Mouse (Mus musculus) heart, adult 18-20 months (tissue): Measurements from ENCODE around the gene Adcy9. TPM values are rescaled to one million over a fixed set of nuclear protein-coding genes. Genes with fewer than 3 reads are reported as not detected.
A peak's percentile ranks its signal among the peaks of the same experiment; 100 is the strongest.
"Not testable (repeated sequence)": the region's sequence is repeated elsewhere in the genome, so short reads cannot be mapped to it uniquely, and the experiment has no call there.

ENCODE experiments used
- DNase-seq, 2 experiments: peaks; one replicate each; pipeline ENCODE4 v3.0.0; 2021 to 2022; ENCODE audit warnings: mixed read lengths in 1 of 2
- total RNA-seq, 2 experiments: library from RNA; stranded (reverse); gene quantifications; 2 replicates each; pipeline ENCODE4 v1.2.3; 2021

Gene Adcy9
- total RNA-seq, 2 experiments from 2014 or later, result 21.8 to 22.3 TPM

DNA sequence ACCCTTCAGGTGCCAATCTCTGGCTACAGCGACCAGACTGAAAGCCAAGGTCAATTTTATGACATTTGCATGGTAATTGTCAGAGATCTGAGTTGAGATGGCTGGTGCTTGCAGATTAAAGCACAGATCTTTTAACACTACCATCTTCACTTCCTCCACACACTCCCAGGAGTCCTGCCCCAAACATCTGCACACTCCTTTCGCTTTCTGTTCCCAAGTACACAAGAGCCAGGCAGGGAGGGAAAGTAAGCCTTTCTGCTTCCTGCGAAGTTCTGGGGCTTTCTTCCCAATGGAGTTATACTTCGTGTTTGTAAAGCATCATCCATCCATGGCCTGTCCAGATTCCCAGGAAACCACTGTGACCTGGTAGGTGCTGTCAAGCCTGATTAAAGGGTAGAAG, 38.8 kb downstream of the Adcy9 start:
- peak; percentile 67 to 78 for DNase-seq

- no peak for DNase-seq
These were observed 41.5 kb downstream of the Adcy9 start for GRCm38 (mm10) chr16:4378788-4379187.

DNA sequence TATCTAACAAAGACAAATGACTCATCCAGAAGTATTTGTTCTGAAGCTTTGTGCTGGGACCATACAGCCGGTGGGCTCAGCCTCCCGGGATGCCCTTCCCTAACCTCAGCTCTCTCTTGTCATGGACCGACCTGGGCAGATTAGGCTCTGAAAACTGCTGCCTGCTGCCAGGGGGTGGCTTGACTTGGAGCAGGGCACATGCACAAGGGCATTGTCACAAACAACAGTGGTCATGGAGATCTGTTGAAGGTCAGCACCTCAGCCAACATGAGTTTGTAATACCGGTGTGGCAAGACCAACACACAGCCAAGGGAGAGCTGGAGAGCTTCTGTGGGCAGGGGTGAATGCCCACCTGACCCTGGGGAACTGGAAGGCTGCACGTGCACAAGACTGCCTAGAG, 42.7 kb downstream of the Adcy9 start:
- peak; percentile 42 to 49 for DNase-seq

GRCm38 (mm10) chr16:4374780-4375380, 45.4 kb downstream of the Adcy9 start:
- peak; percentile 72 to 75 for DNase-seq

GRCm38 (mm10) chr16:4374270-4374669, 46.0 kb downstream of the Adcy9 start:
- no peak for DNase-seq

- DNase-seq, result no peak
These were observed 49.3 kb downstream of the Adcy9 start for GRCm38 (mm10) chr16:4371039-4371438.

GRCm38 (mm10) chr16:4370141-4370541, 50.2 kb downstream of the Adcy9 start:
- DNase-seq, result peak; percentile 83 to 88

DNA sequence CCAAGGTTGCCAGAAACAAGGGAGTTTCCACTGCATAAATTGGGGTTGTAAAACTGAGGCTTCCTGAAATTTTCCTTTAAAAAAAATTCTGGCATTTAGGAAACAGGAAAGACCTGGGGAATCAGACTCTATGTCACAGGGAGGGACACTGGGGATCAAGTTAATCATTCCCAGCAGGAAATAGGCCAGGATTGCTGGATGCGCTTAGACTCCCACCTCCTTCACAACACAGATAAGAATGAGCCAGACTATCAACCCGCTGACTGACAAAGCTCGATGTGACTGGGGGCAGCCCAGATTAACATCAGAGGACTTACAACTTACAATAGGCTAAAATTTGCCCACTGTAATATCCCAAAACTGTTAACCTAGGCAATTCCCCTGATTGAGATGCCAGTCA, 52.4 kb downstream of the Adcy9 start:
- no peak for DNase-seq

DNA sequence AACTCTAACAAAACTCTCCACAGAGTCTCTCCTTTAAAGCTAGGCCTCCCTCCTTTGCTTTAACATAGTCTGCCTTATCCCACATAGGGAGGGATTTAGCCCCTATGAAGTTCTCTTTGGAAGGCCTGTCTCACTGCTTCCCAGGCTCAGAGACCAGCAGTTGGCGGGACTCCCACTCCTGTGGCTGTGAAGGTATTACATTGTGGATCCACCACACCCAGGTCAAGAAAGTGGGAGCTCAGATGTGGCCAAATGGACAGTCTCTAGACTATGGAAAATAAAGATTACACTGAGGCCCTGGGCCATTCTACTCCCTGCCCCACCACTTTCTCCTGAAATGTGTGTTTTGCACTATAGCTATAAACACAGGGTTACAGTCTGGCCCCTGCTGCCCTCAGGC, 53.0 kb downstream of the Adcy9 start:
- no peak for DNase-seq

DNA sequence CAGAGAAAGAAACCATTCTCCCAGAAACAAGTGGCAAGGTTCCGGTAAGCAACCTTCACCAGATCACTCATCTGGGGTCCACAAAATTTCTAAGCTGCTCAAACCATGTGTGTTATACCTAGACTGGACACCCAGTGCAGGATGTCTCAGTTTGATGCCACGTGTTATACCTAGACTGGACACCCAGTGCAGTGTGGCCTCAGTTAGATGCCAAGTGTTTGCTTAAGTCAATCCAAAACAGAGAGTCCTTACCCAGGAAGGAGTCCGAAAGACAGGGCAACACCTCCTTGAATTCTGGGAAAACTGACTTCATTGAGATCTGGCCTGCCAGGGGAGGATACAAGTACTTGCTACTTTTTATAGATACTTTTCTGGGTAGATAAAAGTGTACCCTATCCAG, 53.6 kb downstream of the Adcy9 start:
- no peak for DNase-seq

DNA sequence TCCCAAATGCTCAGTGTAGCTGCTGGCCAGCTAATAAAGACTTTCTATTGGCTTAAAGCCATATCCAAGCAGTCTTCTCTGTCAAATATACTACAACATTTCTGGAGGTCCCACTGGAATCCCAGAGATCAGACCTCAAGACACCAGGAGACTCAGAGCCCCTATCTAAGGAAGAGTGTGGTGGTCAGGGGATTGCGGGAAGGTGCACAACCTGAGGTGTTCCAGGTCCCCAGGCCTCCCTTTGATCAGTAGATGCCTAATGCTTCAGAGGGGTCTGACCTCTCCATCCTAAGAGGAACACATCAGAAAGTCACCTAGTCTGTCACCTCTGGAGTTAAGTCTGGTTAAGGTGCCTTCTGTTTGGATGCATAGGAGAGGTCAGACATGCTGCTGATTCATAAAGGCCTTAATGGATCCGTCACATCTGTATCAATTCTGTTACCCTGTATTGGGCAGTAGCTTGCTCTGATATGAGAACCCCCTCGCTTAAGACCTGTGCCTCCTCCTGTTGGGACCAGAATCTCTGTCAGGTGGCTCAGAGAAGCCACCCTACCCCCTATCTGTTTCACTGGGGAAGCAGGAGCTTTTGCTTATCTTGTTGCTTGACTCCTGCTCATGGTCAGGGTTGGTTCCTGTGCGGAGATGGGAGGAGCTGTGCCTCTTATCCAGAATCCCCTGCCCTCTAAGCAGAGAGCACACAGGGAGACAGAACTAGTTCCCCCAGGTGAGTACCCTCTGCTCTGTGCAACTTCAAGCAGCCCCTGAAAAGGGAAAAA, 56.8 kb downstream of the Adcy9 start:
- no peak for DNase-seq

DNA sequence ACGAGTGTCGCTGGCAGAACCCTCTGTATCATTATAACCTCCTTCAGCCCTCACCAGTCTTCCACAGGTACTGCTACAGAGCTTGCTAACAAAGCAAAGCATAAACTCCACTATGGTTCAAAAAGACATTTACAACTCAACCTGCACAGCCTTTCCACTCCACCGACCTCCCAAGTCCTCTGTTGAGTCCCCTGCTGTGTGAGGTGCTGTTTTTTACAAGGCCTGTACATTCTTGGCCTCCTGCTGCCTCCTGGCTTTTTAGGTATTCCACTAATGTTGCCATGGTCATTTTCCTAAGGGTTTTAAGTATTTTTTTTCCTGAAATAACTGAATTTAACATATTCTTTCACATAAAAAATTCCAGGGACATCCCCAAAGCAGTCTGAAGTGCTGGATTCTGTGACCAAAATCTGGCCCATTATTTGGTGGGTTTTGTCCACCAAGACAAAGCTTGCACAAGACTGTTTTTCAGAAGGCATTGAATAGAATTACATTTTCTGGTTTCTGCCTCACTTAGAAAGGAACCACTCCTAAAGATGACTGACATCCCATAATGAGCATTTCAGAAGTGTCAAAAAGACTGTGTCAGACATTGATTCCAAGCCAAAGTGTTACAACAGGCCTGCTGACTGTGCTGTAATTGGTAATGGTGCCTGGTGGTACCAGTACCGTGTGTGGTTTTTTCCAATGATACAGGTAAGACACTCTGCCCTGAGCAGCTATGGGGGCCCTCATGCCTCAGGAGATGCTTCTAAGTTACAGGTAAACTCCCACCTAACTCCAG, 64.8 kb downstream of the Adcy9 start:
- DNase-seq, result no peak

- DNase-seq, result no peak
These were observed 77.7 kb downstream of the Adcy9 start for GRCm38 (mm10) chr16:4342579-4342978.

DNA sequence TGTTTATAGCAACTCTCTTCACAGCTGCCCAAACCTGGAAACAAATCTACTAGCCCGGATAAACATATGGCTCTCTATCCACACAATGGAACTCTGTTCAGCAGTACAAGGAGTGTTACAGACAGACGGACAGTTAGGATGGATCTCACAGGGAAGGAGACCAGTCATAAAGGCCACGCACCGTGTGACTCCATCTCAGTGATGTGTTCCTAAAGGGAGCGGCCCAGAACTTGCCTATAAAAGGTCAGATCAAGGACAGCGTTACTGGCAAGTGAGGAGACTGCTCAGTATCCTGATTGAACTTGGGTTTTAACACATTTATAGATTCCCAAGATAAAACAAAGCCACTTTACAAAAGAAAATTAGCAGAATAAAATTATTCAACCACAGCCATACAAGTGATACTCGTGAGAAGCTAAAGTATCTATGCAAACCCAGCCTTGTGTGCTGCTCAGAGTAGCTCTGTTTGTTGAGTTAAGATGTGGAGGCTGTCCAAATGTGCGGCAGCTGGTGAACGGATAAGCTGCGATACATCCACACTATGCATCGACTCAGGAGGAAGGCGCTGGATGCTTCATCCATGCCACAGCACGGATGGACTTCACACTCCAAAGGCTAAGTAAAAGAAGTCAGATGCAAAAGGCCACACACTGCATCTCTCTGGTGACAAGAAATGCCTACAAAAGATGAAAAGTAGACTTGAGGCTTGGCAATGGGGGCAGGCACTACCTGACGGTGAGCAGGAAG, 78.8 kb downstream of the Adcy9 start:
- no peak for DNase-seq

GRCm38 (mm10) chr16:4339216-4339615, 81.1 kb downstream of the Adcy9 start:
- DNase-seq, result not testable (repeated sequence)

DNA sequence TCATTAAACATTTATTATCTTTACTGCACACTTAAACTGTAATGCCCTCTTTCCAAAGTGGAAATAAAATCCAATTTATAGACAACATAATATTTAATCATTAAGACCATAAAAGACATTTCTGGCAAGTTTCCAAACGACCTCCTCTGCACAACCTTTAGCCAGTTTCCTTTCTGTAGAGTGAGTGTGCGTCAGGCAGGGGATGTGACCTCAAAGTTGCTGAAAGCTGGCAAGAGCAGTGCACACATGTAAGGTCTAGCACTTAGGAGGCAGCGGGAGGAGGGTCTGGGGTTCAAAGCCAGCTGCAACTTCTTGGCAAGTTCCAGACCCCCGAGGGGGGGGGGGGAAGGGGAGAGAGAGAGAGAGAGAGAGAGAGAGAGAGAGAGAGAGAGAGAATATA, 83.0 kb downstream of the Adcy9 start:
- DNase-seq, result no peak

- DNase-seq, result no peak
These were observed 86.5 kb downstream of the Adcy9 start for GRCm38 (mm10) chr16:4333788-4334187.

DNA sequence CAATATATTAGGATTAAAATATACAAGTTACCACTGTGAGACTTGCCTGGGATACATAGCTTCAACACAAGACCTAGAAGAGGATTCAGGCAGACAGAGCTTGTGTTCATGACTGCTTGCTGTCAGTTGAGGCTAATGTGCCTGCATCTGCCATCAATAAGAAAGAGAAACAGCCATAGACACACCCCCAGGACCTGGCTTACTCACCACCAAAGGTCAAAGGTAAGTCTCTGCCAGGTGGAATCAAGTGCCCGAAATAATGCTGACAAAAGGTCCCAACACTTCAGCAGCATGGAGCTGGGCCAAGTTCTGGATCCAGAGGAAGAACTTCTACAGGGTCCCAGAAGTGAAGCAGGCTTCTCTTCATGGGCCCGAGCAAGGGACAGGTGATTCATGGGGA, 86.9 kb downstream of the Adcy9 start:
- no peak for DNase-seq

DNA sequence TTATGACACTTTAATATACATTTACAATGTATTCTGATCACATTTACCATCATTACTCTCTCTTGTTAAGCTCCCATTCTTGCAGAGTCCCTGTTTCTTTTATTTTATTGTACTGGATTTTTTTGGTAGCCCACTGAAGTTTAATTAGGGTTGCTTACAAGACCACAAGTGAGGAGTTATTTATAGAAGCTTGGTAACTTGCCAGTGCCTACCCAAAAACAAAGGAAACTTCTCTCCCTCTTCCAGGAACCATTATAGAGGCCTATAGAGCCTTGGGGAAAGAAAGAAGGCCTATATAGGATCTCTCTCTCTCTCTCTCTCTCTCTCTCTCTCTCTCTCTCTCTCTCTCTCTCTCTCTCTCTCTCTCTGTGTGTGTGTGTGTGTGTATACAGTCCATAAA, 93.2 kb downstream of the Adcy9 start:
- DNase-seq, result no peak

- DNase-seq, result no peak
These were observed 94.5 kb downstream of the Adcy9 start for GRCm38 (mm10) chr16:4325801-4326200.

DNA sequence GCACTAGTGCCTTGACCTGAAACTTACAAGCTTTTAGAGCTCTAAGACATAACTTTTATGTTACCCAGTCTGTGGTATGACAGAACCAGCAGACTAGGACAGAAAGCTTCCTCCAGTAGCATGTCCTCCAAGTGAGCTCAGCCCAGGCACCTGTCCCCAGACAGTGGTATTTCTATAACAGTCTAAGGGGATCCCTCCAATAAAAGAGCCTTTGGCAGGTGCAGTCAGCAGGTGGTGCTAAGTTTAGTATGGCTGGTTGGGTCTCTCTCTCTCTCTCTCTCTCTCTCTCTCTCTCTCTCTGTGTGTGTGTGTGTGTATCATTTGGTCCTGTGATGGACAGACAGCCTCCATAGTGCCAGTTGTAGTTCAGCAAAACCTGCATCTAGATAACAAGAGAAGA, 95.3 kb downstream of the Adcy9 start:
- no peak for DNase-seq

DNA sequence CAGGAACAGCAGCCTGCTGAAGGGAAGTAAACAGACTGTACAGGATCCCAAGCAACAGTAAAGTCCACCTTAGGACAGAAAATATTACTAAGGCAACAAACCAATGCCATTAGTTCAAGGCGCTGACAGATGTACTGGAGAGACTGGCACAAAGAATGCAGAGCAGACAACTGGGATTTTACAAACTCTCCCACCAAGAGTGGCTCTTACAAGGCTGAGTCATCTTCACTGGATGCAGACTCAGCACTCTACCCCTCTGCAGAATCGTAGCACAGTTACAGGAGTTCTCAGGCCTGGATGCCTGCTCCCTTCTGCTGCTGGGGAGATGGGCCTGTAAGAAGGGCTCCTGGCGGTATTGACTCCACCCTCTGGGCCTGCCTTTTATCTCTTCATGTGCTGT, 99.4 kb downstream of the Adcy9 start:
- DNase-seq, result no peak
